Mouse (Mus musculus) CH12.LX (cell line): ENCODE data around the gene Cryba1. TPM values are rescaled to one million over a fixed set of nuclear protein-coding genes. Genes with fewer than 3 reads are reported as not detected.

ENCODE experiments used
- DNase-seq: peaks from one replicate; pipeline ENCODE4 v3.0.0-alpha.2; 2013; ENCODE audit errors: extremely low read depth
- H3K27ac ChIP-seq: 2 replicates; pipeline ENCODE4 v1.5.1; 2012; ENCODE audit warnings: low read depth, mild to moderate bottlenecking, control low read depth, moderate library complexity; ENCODE audit not compliant: insufficient read depth
- H3K27me3 ChIP-seq: replicated peaks from 2 replicates; pipeline ENCODE3; 2012; ENCODE audit warnings: inconsistent platforms
- H3K36me3 ChIP-seq, 2 experiments: replicated peaks in 1 of 2; 2 replicates each; pipeline versions ENCODE3 to v1.6.1; 2012; ENCODE audit warnings: inconsistent platforms in 1 of 2, low read length in 1 of 2, mild to moderate bottlenecking in 1 of 2, mixed read lengths in 1 of 2, moderate library complexity in 1 of 2; ENCODE audit not compliant: control insufficient read depth in 1 of 2, insufficient read depth in 1 of 2
- H3K4me1 ChIP-seq, 2 experiments: 2 replicates each; pipeline ENCODE4 v1.6.1; 2012; ENCODE audit warnings: inconsistent platforms in 1 of 2, moderate library complexity in 1 of 2; ENCODE audit not compliant: insufficient read depth in 2 of 2, control insufficient read depth in 1 of 2
- H3K4me2 ChIP-seq: 2 replicates; pipeline ENCODE4 v1.6.1; 2012; ENCODE audit warnings: low read depth, mild to moderate bottlenecking, control low read depth; ENCODE audit not compliant: poor library complexity, insufficient read depth, severe bottlenecking
- H3K4me3 ChIP-seq, 3 experiments: fragments of 150-350 bp in 1 of 3; sonication (generic) in 1 of 3; replicated peaks in 1 of 3; 2 replicates each; pipeline versions ENCODE3 to v1.5.1; 2011 to 2012; ENCODE audit warnings: low read depth in 2 of 3, low read length in 2 of 3, mild to moderate bottlenecking in 2 of 3, moderate library complexity in 2 of 3, control low read depth in 1 of 3, improper control_type of control experiment in 1 of 3, inconsistent platforms in 1 of 3, mixed read lengths in 1 of 3; ENCODE audit not compliant: poor library complexity in 1 of 3
- H3K79me2 ChIP-seq: replicated peaks from 2 replicates; pipeline ENCODE4 v1.6.1; 2012; ENCODE audit warnings: mild to moderate bottlenecking, moderate library complexity; ENCODE audit not compliant: control insufficient read depth, poor library complexity, insufficient read depth, severe bottlenecking; ENCODE audit errors: extremely low read depth
- H3K9ac ChIP-seq: 2 replicates; pipeline ENCODE4 v1.6.1; 2012; ENCODE audit warnings: low read depth, mild to moderate bottlenecking, control low read depth, moderate library complexity; ENCODE audit not compliant: insufficient read depth
- H3K9me3 ChIP-seq: replicated peaks from 2 replicates; pipeline ENCODE3; 2012; ENCODE audit warnings: low read length, inconsistent platforms, mixed read lengths
- CHD1 ChIP-seq: IDR thresholded peaks from 2 replicates; pipeline ENCODE4 v1.6.1; 2012; ENCODE audit warnings: low read depth, low read length, improper control_type of control experiment, inconsistent platforms
- CTCF ChIP-seq, 2 experiments: IDR thresholded peaks in 1 of 2; conservative IDR thresholded peaks in 1 of 2; 2 replicates each; pipeline ENCODE4 v1.5.1; 2011 to 2012; ENCODE audit warnings: low read depth in 2 of 2, low read length in 2 of 2, improper control_type of control experiment in 1 of 2, inconsistent platforms in 1 of 2, mild to moderate bottlenecking in 1 of 2, moderate library complexity in 1 of 2
- E2F4 ChIP-seq: IDR thresholded peaks from 2 replicates; pipeline ENCODE4 v1.6.1; 2011; ENCODE audit warnings: low read depth, low read length, improper control_type of control experiment; ENCODE audit not compliant: insufficient replicate concordance
- ETS1 ChIP-seq: conservative IDR thresholded peaks from 2 replicates; pipeline ENCODE4 v1.6.1; 2012; ENCODE audit warnings: low read depth, mild to moderate bottlenecking, inconsistent platforms, low read length, improper control_type of control experiment, moderate library complexity
- GABPA ChIP-seq: IDR thresholded peaks from 2 replicates; pipeline ENCODE4 v1.6.1; 2012; ENCODE audit warnings: low read depth, low read length, improper control_type of control experiment, inconsistent platforms; ENCODE audit not compliant: insufficient replicate concordance
- JUN ChIP-seq: IDR thresholded peaks from 2 replicates; pipeline ENCODE4 v1.6.1; 2011; ENCODE audit warnings: low read depth, mild to moderate bottlenecking, low read length, improper control_type of control experiment, moderate library complexity; ENCODE audit not compliant: insufficient read depth
- JUND ChIP-seq: conservative IDR thresholded peaks from 2 replicates; pipeline ENCODE4 v1.6.1; 2011; ENCODE audit warnings: low read depth, low read length, improper control_type of control experiment
- MAX ChIP-seq: IDR thresholded peaks from 2 replicates; pipeline ENCODE4 v1.6.1; 2011; ENCODE audit warnings: low read length, improper control_type of control experiment
- MXI1 ChIP-seq: IDR thresholded peaks from 2 replicates; pipeline ENCODE4 v1.6.1; 2011; ENCODE audit warnings: mild to moderate bottlenecking, low read depth, low read length, improper control_type of control experiment
- MYC ChIP-seq: IDR thresholded peaks from 2 replicates; pipeline ENCODE4 v1.6.1; 2011; ENCODE audit warnings: low read depth, mild to moderate bottlenecking, improper control_type of control experiment, low read length
- NELFE ChIP-seq: IDR thresholded peaks from 2 replicates; pipeline ENCODE4 v1.6.1; 2011; ENCODE audit warnings: low read depth, low read length, improper control_type of control experiment
- NRF1 ChIP-seq: IDR thresholded peaks from 2 replicates; pipeline ENCODE4 v1.6.1; 2014; ENCODE audit warnings: low read depth, mild to moderate bottlenecking, inconsistent platforms, low read length, improper control_type of control experiment, moderate library complexity
- POLR2A ChIP-seq: IDR thresholded peaks from 2 replicates; pipeline ENCODE4 v1.6.1; 2011; ENCODE audit warnings: low read depth, mild to moderate bottlenecking, improper control_type of control experiment, low read length
- POLR2AphosphoS2 ChIP-seq: IDR thresholded peaks from 2 replicates; pipeline ENCODE4 v1.6.1; 2011; ENCODE audit warnings: low read depth, low read length, improper control_type of control experiment
- SIN3A ChIP-seq: IDR thresholded peaks from 2 replicates; pipeline ENCODE4 v1.6.1; 2012; ENCODE audit warnings: low read length, improper control_type of control experiment, inconsistent platforms
- SMC3 ChIP-seq: IDR thresholded peaks from 2 replicates; pipeline ENCODE4 v1.6.1; 2011; ENCODE audit warnings: low read depth, low read length, improper control_type of control experiment
- TCF12 ChIP-seq: IDR thresholded peaks from 2 replicates; pipeline ENCODE4 v1.6.1; 2014; ENCODE audit warnings: low read depth, mild to moderate bottlenecking, inconsistent platforms, low read length, improper control_type of control experiment
- ZKSCAN1 ChIP-seq: IDR thresholded peaks from 2 replicates; pipeline ENCODE4 v1.6.1; 2012; ENCODE audit warnings: low read depth, inconsistent platforms, low read length, improper control_type of control experiment, borderline replicate concordance
- ZNF384 ChIP-seq: IDR thresholded peaks from 2 replicates; pipeline ENCODE4 v1.6.1; 2012; ENCODE audit warnings: low read depth, low read length, improper control_type of control experiment, inconsistent platforms
- dilution Hi-C: fragments of 300-500 bp; cut with MboI; formaldehyde crosslinking; loops from 2 replicates; pipeline ENCODE4 v1.14.3; 2020; ENCODE audit warnings: low sequenced_read_pairs; ENCODE audit not compliant: extremely low pct_unique_long_range_greater_than_20kb, extremely low pct_ligation_motif_present
- in situ Hi-C: fragments of 300-500 bp; cut with MboI; formaldehyde crosslinking; loops from 3 replicates; pipeline ENCODE4 v1.14.3; 2019; ENCODE audit warnings: low sequenced_read_pairs, low pct_ligation_motif_present, low pct_unique_long_range_greater_than_20kb, mixed read lengths
- polyA plus RNA-seq: library from polyadenylated mRNA; unstranded; fragments of >175 nt; gene quantifications from 2 replicates; pipeline ENCODE4 v1.2.1, GENCODE M21; 2012; ENCODE audit warnings: low read depth; ENCODE audit not compliant: insufficient read length
- total RNA-seq, 2 experiments: library from RNA; depleted of rRNA; stranded (reverse); fragments of 300-350 nt in 1 of 2; fragments of >200 nt in 1 of 2; gene quantifications; 2 replicates each; pipeline ENCODE4 v1.2.3; 2012 to 2014

Cryba1 gene
- total and polyA plus RNA-seq, 3 experiments, result not detected

GRCm38 (mm10) chr11:77766351-77767001, 41.4 kb upstream of the Cryba1 start:
- dilution Hi-C loops, result no loop called here
- Histone ChIP-seq H3K27ac (no peak overlapping the region), H3K4me3 (no peak overlapping the region), H3K4me2 (no peak overlapping the region), H3K27me3 (peaks cover 20% of the 10 kb centered on the region), H3K9ac (no peak overlapping the region), H3K79me2 (no peaks in the 10 kb centered on the region), H3K36me3 (no peaks in the 10 kb centered on the region), H3K9me3 (no peaks in the 10 kb centered on the region), H3K4me1 (peaks cover 13 to 25% of the 10 kb centered on the region in 2 experiments)
- in situ Hi-C loops, result no loop called here
- TF ChIP-seq ZNF384 (no peak), SMC3 (peak; percentile 32; the same call in 1 of the 2 replicates), CTCF (conservative IDR thresholded peaks at IDR 0.05 in 1 of 2, IDR thresholded peaks at IDR 0.05 in 1 of 2; ENCODE audit: low read depth in 2 of 2, low read length in 2 of 2) (peak in 1 of 2 experiments; percentile 40; a peak in 2 of 4 replicates)
- DNase-seq, result no peak

- TF ChIP-seq ZKSCAN1 (no peak), NELFE (no peak), MXI1 (no peak), ETS1 (no peak), NRF1 (no peak), E2F4 (no peak), MYC (no peak)
- Histone ChIP-seq H3K27ac (no peak overlapping the region), H3K4me2 (no peak overlapping the region), H3K27me3 (peaks cover 20% of the 10 kb centered on the region), H3K4me1 (peaks cover 13 to 32% of the 10 kb centered on the region in 2 experiments), H3K79me2 (no peaks in the 10 kb centered on the region), H3K4me3 (no peak overlapping the region), H3K9ac (no peak overlapping the region), H3K9me3 (no peaks in the 10 kb centered on the region), H3K36me3 (no peaks in the 10 kb centered on the region)
- in situ Hi-C loops, result no loop called here
- dilution Hi-C loops, result no loop called here
- DNase-seq, result no peak
Measured at GRCm38 (mm10) chr11:77765459-77765777, 40.3 kb upstream of the Cryba1 start.

- peaks cover 20% of the 10 kb centered on the region for H3K27me3 ChIP-seq
- H3K4me2 ChIP-seq, result no peak overlapping the region
- H3K79me2 ChIP-seq, result no peaks in the 10 kb centered on the region
- in situ Hi-C loops, result no loop called here
- H3K4me1 ChIP-seq, result peaks cover 13 to 37% of the 10 kb centered on the region in 2 experiments
- H3K27ac ChIP-seq, result no peak overlapping the region
- TF ChIP-seq TCF12, result no peak
- TF ChIP-seq CHD1, result no peak
- TF ChIP-seq SIN3A, result no peak
- no peak for TF ChIP-seq POLR2A
- TF ChIP-seq MXI1, result no peak
- no peak for TF ChIP-seq E2F4
- TF ChIP-seq CTCF (conservative IDR thresholded peaks at IDR 0.05 in 1 of 2, IDR thresholded peaks at IDR 0.05 in 1 of 2; ENCODE audit: low read depth in 2 of 2, low read length in 2 of 2), result no peak
- TF ChIP-seq JUN, result no peak
- no peak for TF ChIP-seq JUND
- TF ChIP-seq MAX, result no peak
- no peak for TF ChIP-seq GABPA
- TF ChIP-seq MYC, result no peak
- no peak for TF ChIP-seq ZNF384
- TF ChIP-seq POLR2AphosphoS2, result no peak
- no peak overlapping the region for H3K9ac ChIP-seq
- no peak for DNase-seq
- dilution Hi-C loops, result no loop called here
- H3K9me3 ChIP-seq, result no peaks in the 10 kb centered on the region
- no peaks in the 10 kb centered on the region for H3K36me3 ChIP-seq
- H3K4me3 ChIP-seq, result no peak overlapping the region
Measured at GRCm38 (mm10) chr11:77764694-77765458, 39.8 kb upstream of the Cryba1 start.
